Mouse (Mus musculus) lung, adult 2 months (tissue): ENCODE data around the gene Eif4g1. TPM values are rescaled to one million over a fixed set of nuclear protein-coding genes. Genes with fewer than 3 reads are reported as not detected.

Experiments
- DNase-seq: peaks from one replicate; pipeline ENCODE4 v3.0.0; 2022
- H3K4me1 ChIP-seq: fragments of 200-500 bp; 2 replicates; pipeline ENCODE4 v1.6.1; 2011; ENCODE audit warnings: low read length; ENCODE audit not compliant: control insufficient read depth, insufficient read depth
- H3K4me3 ChIP-seq: fragments of 200-500 bp; replicated peaks from 2 replicates; pipeline ENCODE3; 2011; ENCODE audit warnings: low read depth, mild to moderate bottlenecking, control low read depth, low read length; ENCODE audit errors: extremely low read depth
- CTCF ChIP-seq: fragments of 200-500 bp; IDR thresholded peaks from 2 replicates; pipeline ENCODE4 v1.5.1; 2011; ENCODE audit warnings: mild to moderate bottlenecking, low read length, control low read depth; ENCODE audit not compliant: insufficient read depth
- POLR2A ChIP-seq: fragments of 200-500 bp; IDR thresholded peaks from 2 replicates; pipeline ENCODE4 v1.6.1; 2011; ENCODE audit warnings: low read depth, mild to moderate bottlenecking, control low read depth, low read length, borderline replicate concordance; ENCODE audit errors: extremely low read depth
- WGBS: fragments of 180-500 bp; shearing (Covaris S2); methylation state at CpG from one replicate; pipeline ENCODE4 v1.1.7; 2018; 5-methylcytosine and 5-hydroxymethylcytosine counted together
- polyA plus RNA-seq: library from polyadenylated mRNA; depleted of rRNA; stranded (reverse); fragments of >200 nt; gene quantifications from 2 replicates; pipeline ENCODE4 v1.2.3, GENCODE M21; 2012

Gene Eif4g1
- polyA plus RNA-seq, 1 experiment = 341 TPM

GRCm38 (mm10) chr16:20723247-20723646 lies 55.1 kb downstream of the Eif4g1 start:
- DNase-seq = no peak
- Histone ChIP-seq H3K4me1 (no peaks in the 10 kb centered on the region), H3K4me3 (no peak overlapping the region)
- WGBS = 61% methylated on average over 4 of the region's 4 CpGs
- TF ChIP-seq POLR2A (no peak), CTCF (no peak)

- 30% methylated on average over 5 of the region's 5 CpGs for WGBS
- TF ChIP-seq POLR2A (no peak), CTCF (peak; percentile 78)
- peak; percentile 47 for DNase-seq
- Histone ChIP-seq H3K4me1 (no peaks in the 10 kb centered on the region), H3K4me3 (no peak overlapping the region)
These were observed 56.2 kb downstream of the Eif4g1 start for GRCm38 (mm10) chr16:20724338-20724748.

- H3K4me3 ChIP-seq = no peak overlapping the region
- WGBS = 90% methylated on average over 7 of the region's 7 CpGs
- TF ChIP-seq CTCF (no peak), POLR2A (no peak)
These were observed 57.2 kb downstream of the Eif4g1 start for GRCm38 (mm10) chr16:20725321-20725720.

GRCm38 (mm10) chr16:20725750-20726149 lies 57.6 kb downstream of the Eif4g1 start:
- WGBS = 78% methylated on average over 4 of the region's 4 CpGs
- no peak for DNase-seq

More at GRCm38 (mm10) chr16:20725321-20725720, 57.2 kb downstream of the Eif4g1 start:
- H3K4me1 ChIP-seq = no peaks in the 10 kb centered on the region
- DNase-seq = no peak

GRCm38 (mm10) chr16:20726384-20726783 lies 58.3 kb downstream of the Eif4g1 start:
- Histone ChIP-seq H3K4me3 (no peak overlapping the region), H3K4me1 (no peaks in the 10 kb centered on the region)
- no peak for DNase-seq
- WGBS = 47% methylated on average over 1 of the region's 1 CpGs
- TF ChIP-seq POLR2A (no peak), CTCF (no peak)

More at GRCm38 (mm10) chr16:20725750-20726149, 57.6 kb downstream of the Eif4g1 start:
- no peak for TF ChIP-seq CTCF
- H3K4me3 ChIP-seq = no peak overlapping the region
- no peaks in the 10 kb centered on the region for H3K4me1 ChIP-seq

GRCm38 (mm10) chr16:20730293-20730711 lies 62.2 kb downstream of the Eif4g1 start:
- Histone ChIP-seq H3K4me3 (no peak overlapping the region), H3K4me1 (0 out of 2 replicates have a peak, but pooled peaks cover 3% of the 10 kb centered on the region)
- no peak for TF ChIP-seq CTCF
- no peak for TF ChIP-seq POLR2A
- no peak for DNase-seq
- WGBS = 29% methylated on average over 5 of the region's 5 CpGs

- no peak for TF ChIP-seq POLR2A
- TF ChIP-seq CTCF = no peak
- 68% methylated on average over 5 of the region's 5 CpGs for WGBS
- Histone ChIP-seq H3K4me3 (no peak overlapping the region), H3K4me1 (0 out of 2 replicates have a peak, but pooled peaks cover 3% of the 10 kb centered on the region)
- no peak for DNase-seq
These were observed 63.6 kb downstream of the Eif4g1 start for GRCm38 (mm10) chr16:20731688-20732087.

GRCm38 (mm10) chr16:20732251-20732924 lies 64.3 kb downstream of the Eif4g1 start:
- DNase-seq = no peak
- no peak for TF ChIP-seq CTCF
- no peak for TF ChIP-seq POLR2A
- WGBS = 3% methylated on average over 27 of the region's 30 CpGs
- Histone ChIP-seq H3K4me1 (0 out of 2 replicates have a peak, but pooled peaks cover 3% of the 10 kb centered on the region), H3K4me3 (peak overlapping the region; percentile 57)

GRCm38 (mm10) chr16:20732925-20733730 lies 65.0 kb downstream of the Eif4g1 start, which contains the start of gene Chrd:
Gene Chrd, plus strand, starts transcription at chr16:20733127.
- Histone ChIP-seq H3K4me3 (peak within 1 kb of the TSS; percentile 57), H3K4me1 (0 out of 2 replicates have a peak, but pooled peaks cover 3% of the 10 kb centered on the region)
- TF ChIP-seq POLR2A (no peak), CTCF (no peak)
- WGBS = under 1% methylated on average over 61 of the region's 70 CpGs
- peak; percentile 53 for DNase-seq
